Mouse (Mus musculus): ENCODE data around the gene Gm45521. TPM values are rescaled to one million over a fixed set of nuclear protein-coding genes. Genes with fewer than 3 reads are reported as not detected.
A peak's percentile ranks its signal among the peaks of the same experiment; 100 is the strongest.

Gene Gm45521
- polyA plus RNA-seq, 1 experiment from 2014 or later = not detected

DNA sequence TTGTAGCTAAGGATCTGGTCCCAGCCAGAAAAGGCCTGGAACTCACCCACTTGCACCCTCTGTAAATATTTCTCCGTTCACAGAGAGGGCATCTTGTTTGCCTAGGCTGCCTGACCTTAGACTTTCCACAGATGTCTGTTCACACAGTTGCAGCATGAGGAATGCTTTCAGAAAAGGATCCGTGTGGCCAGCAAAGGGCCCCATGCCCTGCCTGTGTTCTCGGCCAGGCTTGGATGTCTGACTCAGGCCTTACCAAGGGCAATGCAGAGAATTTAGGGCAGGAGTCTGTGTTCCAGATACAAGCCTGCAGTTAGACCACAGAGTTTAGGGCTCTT lies 13.3 kb upstream of the Gm45521 start:
- H3K4me2 ChIP-seq (ENCODE audit: low read depth) = no peak overlapping the region
- no peak overlapping the region for H3K4me3 ChIP-seq (ENCODE audit: low read depth, low read length)
- no peak for DNase-seq (ENCODE audit: low spot score)
- H3K4me1 ChIP-seq (ENCODE audit: control insufficient read depth, insufficient read depth, low read length) = no peaks in the 10 kb centered on the region
- H3K36me3 ChIP-seq (ENCODE audit: control insufficient read depth, insufficient read depth, low read length) = peaks cover 2% of the 10 kb centered on the region
- no peaks in the 10 kb centered on the region for H3K9me3 ChIP-seq (ENCODE audit: control insufficient read depth, low read length)
- no peaks in the 10 kb centered on the region for H3K27me3 ChIP-seq (ENCODE audit: control insufficient read depth, insufficient read depth, low read length)
- ATAC-seq (ENCODE audit: insufficient read depth, low FRiP score, low TSS enrichment) = no peak
- no peak overlapping the region for H3K9ac ChIP-seq (ENCODE audit: low read length)
- no peak overlapping the region for H3K27ac ChIP-seq (ENCODE audit: low read depth, low read length)
- WGBS = 82% methylated on average over 3 of the region's 3 CpGs

DNA sequence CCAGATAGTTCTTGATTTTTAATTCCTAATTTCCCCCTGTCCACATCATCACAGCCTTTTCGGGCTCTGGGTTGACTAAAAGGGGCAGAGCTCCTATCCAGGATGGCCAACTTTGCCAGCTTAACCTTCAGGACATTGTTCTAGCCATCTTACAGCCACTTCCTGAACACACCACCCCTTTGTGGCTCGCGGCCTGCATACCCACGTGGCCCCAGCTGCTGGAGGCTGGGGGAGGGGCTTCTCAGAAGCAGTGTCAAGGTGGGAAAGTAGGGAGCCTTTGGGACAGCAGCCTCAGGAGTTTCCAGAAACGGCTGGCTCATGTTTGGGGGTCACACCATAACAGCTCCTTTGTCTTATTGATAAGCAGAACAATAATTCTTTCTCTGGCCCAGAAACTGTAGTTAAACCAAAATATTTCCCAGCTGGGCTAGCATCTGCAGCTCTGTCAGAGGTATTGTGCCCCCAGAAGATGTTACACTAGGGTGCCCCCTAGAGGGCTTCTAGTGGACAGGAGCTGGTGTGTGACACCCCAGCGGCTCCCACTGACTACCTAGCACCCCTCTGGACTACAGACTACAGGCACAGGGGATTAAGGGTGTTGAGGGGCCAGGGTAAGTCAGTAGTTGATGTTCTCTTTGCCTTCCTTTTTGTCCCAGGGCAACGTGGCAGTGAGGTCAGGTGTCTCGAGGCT lies 12.6 kb upstream of the Gm45521 start:
- Histone ChIP-seq H3K9me3 (ENCODE audit: control insufficient read depth, low read length) (no peaks in the 10 kb centered on the region), H3K9ac (ENCODE audit: low read length) (no peak overlapping the region), H3K27ac (ENCODE audit: low read depth, low read length) (no peak overlapping the region), H3K4me1 (ENCODE audit: control insufficient read depth, insufficient read depth, low read length) (no peaks in the 10 kb centered on the region), H3K4me2 (ENCODE audit: low read depth) (no peak overlapping the region), H3K27me3 (ENCODE audit: control insufficient read depth, insufficient read depth, low read length) (no peaks in the 10 kb centered on the region), H3K36me3 (ENCODE audit: control insufficient read depth, insufficient read depth, low read length) (peaks cover 2% of the 10 kb centered on the region), H3K4me3 (ENCODE audit: low read depth, low read length) (no peak overlapping the region)
- ATAC-seq (ENCODE audit: insufficient read depth, low FRiP score, low TSS enrichment) (no peak), DNase-seq (ENCODE audit: low spot score) (no peak)
- WGBS = 53% methylated on average over 8 of the region's 8 CpGs

DNA sequence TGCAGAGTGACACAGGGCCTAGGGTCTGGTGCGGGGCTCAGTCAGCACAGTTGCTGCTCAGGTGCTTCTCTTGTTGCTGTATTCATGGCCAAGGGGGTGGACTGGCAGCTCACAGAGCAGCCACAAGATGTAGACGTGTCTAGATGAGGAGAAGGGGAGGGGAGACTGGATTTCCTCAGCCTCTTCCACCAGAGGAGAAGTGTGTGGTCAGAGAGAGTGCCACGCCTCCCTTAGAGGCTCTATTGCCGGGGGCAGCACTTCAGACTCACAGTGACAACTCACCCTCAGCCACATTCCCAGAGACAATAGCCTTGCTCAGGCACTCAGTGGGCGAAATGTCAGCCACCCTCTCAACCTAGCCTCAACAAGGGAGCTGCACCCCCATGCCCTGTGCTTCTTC lies 11.8 kb upstream of the Gm45521 start:
- Histone ChIP-seq H3K9me3 (ENCODE audit: control insufficient read depth, low read length) (no peaks in the 10 kb centered on the region), H3K4me1 (ENCODE audit: control insufficient read depth, insufficient read depth, low read length) (no peaks in the 10 kb centered on the region), H3K27me3 (ENCODE audit: control insufficient read depth, insufficient read depth, low read length) (no peaks in the 10 kb centered on the region), H3K9ac (ENCODE audit: low read length) (no peak overlapping the region), H3K36me3 (ENCODE audit: control insufficient read depth, insufficient read depth, low read length) (peaks cover 2% of the 10 kb centered on the region), H3K4me3 (ENCODE audit: low read depth, low read length) (no peak overlapping the region), H3K27ac (ENCODE audit: low read depth, low read length) (no peak overlapping the region), H3K4me2 (ENCODE audit: low read depth) (no peak overlapping the region)
- DNase-seq (ENCODE audit: low spot score) (no peak), ATAC-seq (ENCODE audit: insufficient read depth, low FRiP score, low TSS enrichment) (no peak)
- 82% methylated on average over 5 of the region's 5 CpGs for WGBS

DNA sequence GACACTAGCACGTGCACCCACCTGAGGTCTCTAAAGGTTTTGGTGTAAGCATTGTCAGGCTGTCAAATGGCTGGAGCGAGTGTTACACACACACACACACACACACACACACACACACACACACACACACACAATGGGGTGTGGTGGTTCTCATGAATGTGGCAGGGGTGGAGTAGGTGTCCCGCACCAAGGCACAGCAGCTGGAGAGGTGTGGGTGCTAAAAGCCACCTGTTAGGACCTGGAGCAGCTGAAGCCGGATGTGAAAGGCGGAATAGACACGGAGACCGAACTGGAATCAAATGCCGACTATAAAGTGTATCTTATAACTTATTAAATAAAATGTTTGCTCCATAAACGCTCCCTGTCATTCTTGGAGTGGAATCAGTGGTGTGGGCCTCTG lies 5.9 kb upstream of the Gm45521 start:
- Histone ChIP-seq H3K4me3 (ENCODE audit: low read depth, low read length) (no peak overlapping the region), H3K27ac (ENCODE audit: low read depth, low read length) (no peak overlapping the region), H3K27me3 (ENCODE audit: control insufficient read depth, insufficient read depth, low read length) (no peaks in the 10 kb centered on the region), H3K4me1 (ENCODE audit: control insufficient read depth, insufficient read depth, low read length) (no peaks in the 10 kb centered on the region), H3K4me2 (ENCODE audit: low read depth) (no peak overlapping the region), H3K9ac (ENCODE audit: low read length) (no peak overlapping the region), H3K9me3 (ENCODE audit: control insufficient read depth, low read length) (no peaks in the 10 kb centered on the region), H3K36me3 (ENCODE audit: control insufficient read depth, insufficient read depth, low read length) (peaks cover 2% of the 10 kb centered on the region; the same call in 1 of the 2 replicates)
- DNase-seq (ENCODE audit: low spot score) (no peak), ATAC-seq (ENCODE audit: insufficient read depth, low FRiP score, low TSS enrichment) (no peak)
- 90% methylated on average over 9 of the region's 9 CpGs for WGBS

GRCm38 (mm10) chr14:7952610-7953254 lies 4.4 kb upstream of the Gm45521 start:
- Histone ChIP-seq H3K9ac (ENCODE audit: low read length) (no peak overlapping the region), H3K36me3 (ENCODE audit: control insufficient read depth, insufficient read depth, low read length) (0 out of 2 replicates have a peak, but pooled peaks cover 2% of the 10 kb centered on the region), H3K4me1 (ENCODE audit: control insufficient read depth, insufficient read depth, low read length) (no peaks in the 10 kb centered on the region; the same call in 1 of the 2 replicates), H3K27me3 (ENCODE audit: control insufficient read depth, insufficient read depth, low read length) (no peaks in the 10 kb centered on the region), H3K27ac (ENCODE audit: low read depth, low read length) (no peak overlapping the region), H3K4me3 (ENCODE audit: low read depth, low read length) (no peak overlapping the region), H3K4me2 (ENCODE audit: low read depth) (no peak overlapping the region), H3K9me3 (ENCODE audit: control insufficient read depth, low read length) (no peaks in the 10 kb centered on the region)
- DNase-seq (ENCODE audit: low spot score) = no peak
- no peak for ATAC-seq (ENCODE audit: insufficient read depth, low FRiP score, low TSS enrichment)
- 33% methylated on average over 12 of the region's 12 CpGs for WGBS

GRCm38 (mm10) chr14:7954071-7954471 lies 3.0 kb upstream of the Gm45521 start:
- Histone ChIP-seq H3K4me3 (ENCODE audit: low read depth, low read length) (no peak overlapping the region), H3K27me3 (ENCODE audit: control insufficient read depth, insufficient read depth, low read length) (no peaks in the 10 kb centered on the region), H3K4me2 (ENCODE audit: low read depth) (no peak overlapping the region), H3K9me3 (ENCODE audit: control insufficient read depth, low read length) (no peaks in the 10 kb centered on the region), H3K4me1 (ENCODE audit: control insufficient read depth, insufficient read depth, low read length) (no peaks in the 10 kb centered on the region; the same call in 1 of the 2 replicates), H3K36me3 (ENCODE audit: control insufficient read depth, insufficient read depth, low read length) (no peaks in the 10 kb centered on the region), H3K27ac (ENCODE audit: low read depth, low read length) (no peak overlapping the region), H3K9ac (ENCODE audit: low read length) (no peak overlapping the region)
- no peak for DNase-seq (ENCODE audit: low spot score)
- ATAC-seq (ENCODE audit: insufficient read depth, low FRiP score, low TSS enrichment) = no peak
- WGBS = 26% methylated on average over 6 of the region's 6 CpGs

DNA sequence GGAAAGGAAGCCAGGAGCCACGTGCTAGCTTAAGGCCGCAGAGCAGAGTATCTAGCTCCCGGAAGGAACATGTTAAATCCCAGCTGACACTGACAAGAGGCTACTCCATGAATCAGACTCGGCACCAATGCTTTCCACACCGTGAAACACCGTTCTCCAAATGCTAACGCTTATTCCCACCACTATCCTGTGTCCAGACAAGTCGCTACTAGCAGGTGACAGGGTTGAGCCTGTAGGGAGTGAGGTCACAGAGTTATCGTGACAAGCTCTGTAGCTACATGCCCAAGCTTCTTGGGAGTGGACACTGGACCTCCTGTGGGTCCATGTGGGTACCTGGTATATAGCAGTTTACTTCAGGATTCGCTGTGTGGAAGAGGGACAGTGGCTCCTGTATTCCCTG lies 661 bp upstream of the Gm45521 start:
- 83% methylated on average over 10 of the region's 10 CpGs for WGBS
- Histone ChIP-seq H3K27ac (ENCODE audit: low read depth, low read length) (no peak overlapping the region), H3K9ac (ENCODE audit: low read length) (no peak overlapping the region), H3K27me3 (ENCODE audit: control insufficient read depth, insufficient read depth, low read length) (no peaks in the 10 kb centered on the region), H3K4me3 (ENCODE audit: low read depth, low read length) (no peak overlapping the region), H3K4me1 (ENCODE audit: control insufficient read depth, insufficient read depth, low read length) (no peaks in the 10 kb centered on the region; the same call in 1 of the 2 replicates), H3K9me3 (ENCODE audit: control insufficient read depth, low read length) (no peaks in the 10 kb centered on the region), H3K36me3 (ENCODE audit: control insufficient read depth, insufficient read depth, low read length) (no peaks in the 10 kb centered on the region), H3K4me2 (ENCODE audit: low read depth) (no peak overlapping the region)
- DNase-seq (ENCODE audit: low spot score) (no peak), ATAC-seq (ENCODE audit: insufficient read depth, low FRiP score, low TSS enrichment) (no peak)

GRCm38 (mm10) chr14:7960616-7961015 lies 3.5 kb downstream of the Gm45521 start:
- Histone ChIP-seq H3K36me3 (ENCODE audit: control insufficient read depth, insufficient read depth, low read length) (no peaks in the 10 kb centered on the region), H3K4me1 (ENCODE audit: control insufficient read depth, insufficient read depth, low read length) (no peaks in the 10 kb centered on the region; the same call in 1 of the 2 replicates), H3K27me3 (ENCODE audit: control insufficient read depth, insufficient read depth, low read length) (no peaks in the 10 kb centered on the region), H3K9me3 (ENCODE audit: control insufficient read depth, low read length) (no peaks in the 10 kb centered on the region), H3K4me2 (ENCODE audit: low read depth) (no peak overlapping the region), H3K27ac (ENCODE audit: low read depth, low read length) (no peak overlapping the region), H3K9ac (ENCODE audit: low read length) (no peak overlapping the region), H3K4me3 (ENCODE audit: low read depth, low read length) (no peak overlapping the region)
- DNase-seq (ENCODE audit: low spot score) (peak; percentile 47), ATAC-seq (ENCODE audit: insufficient read depth, low FRiP score, low TSS enrichment) (no peak)
- WGBS = 55% methylated on average over 11 of the region's 11 CpGs

- DNase-seq (ENCODE audit: low spot score) = no peak
- no peaks in the 10 kb centered on the region for H3K9me3 ChIP-seq (ENCODE audit: control insufficient read depth, low read length)
- H3K36me3 ChIP-seq (ENCODE audit: control insufficient read depth, insufficient read depth, low read length) = no peaks in the 10 kb centered on the region
- ATAC-seq (ENCODE audit: insufficient read depth, low FRiP score, low TSS enrichment) = no peak
- no peak overlapping the region for H3K9ac ChIP-seq (ENCODE audit: low read length)
- no peaks in the 10 kb centered on the region; the same call in 1 of the 2 replicates for H3K4me1 ChIP-seq (ENCODE audit: control insufficient read depth, insufficient read depth, low read length)
- H3K4me2 ChIP-seq (ENCODE audit: low read depth) = no peak overlapping the region
- no peak overlapping the region for H3K4me3 ChIP-seq (ENCODE audit: low read depth, low read length)
- no peaks in the 10 kb centered on the region for H3K27me3 ChIP-seq (ENCODE audit: control insufficient read depth, insufficient read depth, low read length)
- 88% methylated on average over 5 of the region's 5 CpGs for WGBS
- no peak overlapping the region for H3K27ac ChIP-seq (ENCODE audit: low read depth, low read length)
Measured at GRCm38 (mm10) chr14:7961714-7962113, 4.6 kb downstream of the Gm45521 start.
